Mouse (Mus musculus): ENCODE results near the gene Chp1.
"Not testable (repeated sequence)": the region's sequence is repeated elsewhere in the genome, so short reads cannot be mapped to it uniquely, and the experiment has no call there.

The Chp1 gene

DNA sequence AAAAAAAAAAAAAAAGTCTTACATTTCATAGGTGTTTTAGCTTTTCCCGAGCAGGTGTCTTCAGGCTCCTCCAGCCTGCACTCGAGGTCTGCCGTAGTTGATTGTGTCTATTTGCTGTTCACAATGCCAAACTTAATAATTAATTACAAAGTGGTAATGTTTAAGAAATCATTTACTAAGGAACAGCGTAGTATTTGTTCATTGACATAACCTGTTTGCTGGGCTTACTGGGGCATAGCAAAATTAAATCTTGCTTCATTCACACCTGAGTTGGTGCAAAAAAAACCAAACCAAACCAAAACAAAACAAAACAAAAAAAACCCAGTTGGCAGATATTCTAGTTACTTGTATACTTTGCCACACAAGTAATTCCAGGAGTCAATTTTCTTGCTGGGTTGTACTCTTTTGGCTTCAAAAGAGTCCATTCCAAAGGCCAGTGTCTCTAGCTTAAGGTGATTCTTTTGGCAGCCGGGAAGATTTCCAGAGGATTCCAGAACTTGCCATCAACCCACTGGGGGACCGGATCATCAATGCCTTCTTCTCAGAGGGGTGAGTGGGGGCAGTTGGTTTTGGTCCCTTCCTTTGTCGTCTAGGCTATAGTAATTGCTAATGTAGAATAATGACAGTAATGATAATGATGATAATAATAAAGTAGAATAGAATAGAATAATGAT, 18.8 kb downstream of the Chp1 start:
- no peak for DNase-seq (ENCODE audit: low read depth)

DNA sequence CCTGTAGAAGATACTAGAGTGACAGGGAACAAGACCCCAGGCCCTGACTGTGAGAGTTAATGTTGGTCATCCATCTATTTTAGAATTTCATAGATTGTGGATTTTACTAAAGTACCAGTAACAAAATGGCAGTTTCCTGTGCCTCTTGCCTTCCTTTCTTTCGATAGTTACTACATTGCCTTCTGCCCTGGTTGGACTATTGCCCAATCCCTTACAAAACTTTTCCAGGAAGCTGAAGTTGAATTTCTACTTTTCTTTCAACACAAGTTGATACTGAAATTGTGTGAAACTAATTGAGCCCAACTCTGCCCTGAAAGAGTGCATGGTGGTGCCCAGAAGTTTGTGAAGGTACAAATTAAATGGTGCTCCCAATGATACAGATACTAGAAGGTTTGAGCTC, 25.0 kb downstream of the Chp1 start:
- no peak for DNase-seq (ENCODE audit: low read depth)

- DNase-seq (ENCODE audit: low read depth): no peak
Measured at GRCm38 (mm10) chr2:119581571-119581970, 34.1 kb downstream of the Chp1 start.

DNA sequence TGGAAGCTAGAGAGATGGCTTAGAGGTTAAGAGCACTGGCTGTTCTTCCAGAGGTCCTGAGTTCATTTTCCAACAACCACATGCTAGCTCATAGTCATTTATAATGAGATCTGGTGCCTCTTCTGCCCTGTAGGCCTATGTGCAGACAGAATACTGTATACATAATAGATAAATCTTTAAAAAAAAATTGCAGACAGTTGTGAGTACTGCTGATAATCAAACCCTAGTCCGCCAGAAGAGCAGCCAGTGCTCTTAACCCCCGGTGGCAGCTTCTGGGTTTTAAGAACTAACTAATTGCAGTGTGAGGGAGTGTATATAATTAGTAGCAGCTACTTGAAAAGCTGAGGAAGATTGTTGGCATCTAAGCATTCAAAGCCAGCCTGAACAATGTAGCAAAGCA, 35.9 kb downstream of the Chp1 start:
- no peak for DNase-seq (ENCODE audit: low read depth)

- DNase-seq (ENCODE audit: low read depth): no peak
Measured at GRCm38 (mm10) chr2:119584282-119584681, 36.8 kb downstream of the Chp1 start.

GRCm38 (mm10) chr2:119587383-119587782, 39.9 kb downstream of the Chp1 start:
- DNase-seq (ENCODE audit: low read depth): peak; percentile 81

GRCm38 (mm10) chr2:119591247-119591646, 43.8 kb downstream of the Chp1 start:
- peak; percentile 26 for DNase-seq (ENCODE audit: low read depth)

DNA sequence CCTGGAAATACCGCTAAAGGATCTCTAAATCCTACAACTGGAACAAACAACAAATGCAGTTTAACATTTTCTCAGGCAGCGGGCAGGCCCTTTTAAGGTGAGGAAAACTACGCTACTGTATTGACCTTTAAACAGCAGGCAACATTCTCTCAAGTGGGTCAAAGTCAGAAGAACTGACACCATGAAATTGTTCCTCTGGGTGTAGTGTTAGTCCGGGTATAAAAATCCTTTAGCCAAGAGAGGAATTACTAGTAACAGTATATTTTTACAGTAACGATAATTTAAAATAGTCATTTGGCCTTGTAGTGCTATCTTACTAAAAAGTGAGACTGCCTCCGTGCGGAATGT, 46.2 kb downstream of the Chp1 start:
- DNase-seq (ENCODE audit: low read depth): no peak

GRCm38 (mm10) chr2:119594113-119594981, 46.9 kb downstream of the Chp1 start:
- DNase-seq (ENCODE audit: low read depth): peak; percentile 98

DNA sequence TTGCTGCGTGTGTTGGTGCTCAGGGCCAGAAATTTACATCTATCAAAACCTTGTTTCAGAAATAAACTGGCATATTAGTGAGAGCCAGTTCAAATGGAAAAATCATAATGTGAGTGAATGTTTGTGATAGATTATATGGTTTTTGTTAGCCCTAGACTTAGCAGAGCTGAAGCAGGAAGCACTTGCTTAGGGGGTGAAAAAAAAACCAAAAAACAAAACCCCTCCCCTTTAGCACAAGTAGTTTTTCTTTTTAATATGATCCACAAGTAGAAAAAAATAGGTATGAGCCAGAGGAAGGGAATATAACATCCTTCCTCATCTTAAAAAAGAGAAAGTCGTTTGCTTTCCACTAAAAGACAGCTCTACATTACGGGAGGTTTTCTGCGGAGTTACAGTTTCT, 47.8 kb downstream of the Chp1 start:
- peak; percentile 27 for DNase-seq (ENCODE audit: low read depth)

DNA sequence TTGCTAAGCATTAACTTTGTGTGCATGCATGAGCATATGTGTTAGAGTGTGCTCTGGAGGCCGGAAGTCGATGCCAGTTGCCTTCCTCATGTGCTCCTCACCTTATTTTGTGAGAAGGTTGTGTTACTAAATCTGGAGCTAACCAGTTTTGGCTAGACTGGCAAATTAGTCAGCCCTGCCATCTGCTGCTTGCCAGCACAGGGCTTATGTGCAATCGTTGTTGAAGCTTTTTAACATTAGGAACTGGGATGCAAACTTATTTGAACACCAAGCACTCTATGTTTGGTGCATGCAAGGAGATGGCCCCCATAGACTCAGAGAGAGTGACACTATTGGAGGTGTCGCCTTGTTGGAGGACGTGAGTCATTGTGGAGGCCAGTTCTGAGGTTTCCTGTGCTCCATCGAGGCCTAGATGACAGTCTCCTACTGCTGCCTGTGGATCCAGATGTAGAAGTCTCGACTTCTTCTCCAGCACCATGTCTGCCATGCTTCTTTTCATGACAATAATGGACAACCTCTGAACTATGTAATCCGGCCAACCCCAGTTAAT, 49.4 kb downstream of the Chp1 start:
- no peak for DNase-seq (ENCODE audit: low read depth)

DNA sequence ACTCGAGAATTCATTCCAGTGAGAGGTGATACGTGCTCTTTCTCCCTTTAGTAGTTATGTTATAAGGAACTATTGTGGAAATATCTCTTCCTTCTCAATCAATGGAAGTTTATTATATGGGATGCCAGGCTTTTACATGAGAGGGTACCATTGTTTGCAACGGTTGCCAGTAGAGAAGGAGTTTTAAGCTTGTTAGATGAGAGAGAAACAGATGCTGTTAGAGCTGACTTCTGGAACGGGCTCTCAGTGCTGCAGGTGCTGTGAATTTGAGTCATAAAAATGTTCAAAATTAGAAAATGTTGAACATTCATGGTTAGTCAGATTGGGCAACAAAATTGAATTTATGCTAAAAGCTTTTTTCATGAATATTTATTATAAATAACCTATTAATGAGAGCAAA, 53.5 kb downstream of the Chp1 start:
- DNase-seq (ENCODE audit: low read depth): no peak

- DNase-seq (ENCODE audit: low read depth): not testable (repeated sequence)
Measured at GRCm38 (mm10) chr2:119601575-119601974, 54.1 kb downstream of the Chp1 start.

- no peak for DNase-seq (ENCODE audit: low read depth)
Measured at GRCm38 (mm10) chr2:119602488-119602887, 55.0 kb downstream of the Chp1 start.

- DNase-seq (ENCODE audit: low read depth): no peak
Measured at GRCm38 (mm10) chr2:119603909-119604308, 56.4 kb downstream of the Chp1 start.

- no peak for DNase-seq (ENCODE audit: low read depth)
Measured at GRCm38 (mm10) chr2:119605361-119605973, 58.0 kb downstream of the Chp1 start.

DNA sequence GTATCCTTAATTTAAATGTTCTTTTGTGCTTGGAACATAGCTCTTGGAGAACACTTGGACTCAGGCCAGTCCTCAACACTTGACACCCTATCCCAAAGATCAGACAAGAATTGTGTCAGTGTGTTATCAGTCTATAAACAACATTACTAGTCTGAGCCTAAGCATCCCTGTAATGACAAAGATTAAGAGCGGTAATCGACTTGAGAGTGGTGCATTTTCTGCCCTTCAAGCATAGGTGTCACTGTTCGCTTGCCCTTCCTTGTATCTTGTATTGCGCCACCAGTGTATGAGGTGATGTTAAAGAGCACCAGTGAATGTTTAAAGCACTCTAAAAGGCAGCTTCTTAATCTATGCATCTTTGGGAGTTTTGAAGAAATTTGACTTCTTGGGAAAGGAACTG, 59.5 kb downstream of the Chp1 start:
- no peak for DNase-seq (ENCODE audit: low read depth)

DNA sequence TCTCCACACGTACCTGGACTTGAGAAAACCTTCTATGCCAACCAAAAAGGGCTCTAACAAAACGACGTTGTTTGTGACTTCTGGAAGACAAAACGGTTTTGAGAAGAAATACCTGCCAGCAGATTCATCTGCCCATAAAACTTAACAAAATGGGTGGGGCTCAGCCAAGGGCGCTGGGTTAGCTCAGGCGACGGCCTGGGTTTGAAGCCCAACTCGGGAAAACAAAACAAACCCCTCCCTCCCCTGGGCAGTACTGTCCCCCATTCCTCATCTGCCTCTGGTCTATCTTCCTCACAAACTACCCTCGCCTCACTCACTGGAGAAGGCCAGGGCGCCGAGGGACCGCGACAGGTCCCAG, 70.3 kb downstream of the Chp1 start:
- no peak for DNase-seq (ENCODE audit: low read depth)

DNA sequence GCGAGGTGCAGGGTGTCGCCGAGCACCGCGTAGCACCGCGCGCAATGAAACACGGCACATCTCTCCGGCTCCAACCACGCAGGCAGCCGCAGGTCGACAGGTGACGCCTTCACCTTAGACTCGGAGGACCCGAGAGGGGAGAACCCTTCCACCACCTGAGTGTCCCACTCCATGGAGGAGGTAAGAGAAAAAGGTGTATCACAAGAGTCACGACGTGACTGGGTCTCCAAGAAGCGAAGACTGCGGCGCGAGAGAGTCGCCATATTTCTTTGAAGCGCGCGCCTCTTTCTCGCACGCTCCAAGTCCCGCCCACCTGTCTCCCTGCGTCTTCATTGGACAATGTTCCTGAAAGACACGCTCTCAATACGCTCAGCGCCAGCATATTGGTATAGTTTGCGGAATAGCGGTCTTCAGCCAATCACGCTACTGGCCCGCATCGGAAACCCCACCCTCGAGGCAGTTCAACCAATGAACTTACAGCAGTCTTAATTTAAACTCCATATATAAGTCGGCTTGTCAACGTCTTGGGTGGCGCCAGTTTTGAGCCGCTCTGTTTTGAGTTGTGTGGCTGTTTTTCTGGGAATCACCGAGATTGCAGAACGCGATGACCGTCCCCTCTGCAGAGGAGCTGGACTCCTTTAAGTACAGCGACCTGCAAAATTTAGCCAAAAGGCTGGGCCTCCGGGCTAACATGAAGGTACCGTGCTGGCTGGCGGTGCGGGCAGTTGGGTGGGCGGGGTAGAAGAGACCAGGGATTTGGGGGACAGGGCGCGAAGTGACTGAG, 70.9 kb downstream of the Chp1 start, which contains the start of the genes Nusap1 and Oip5:
Gene Nusap1, plus strand, starts transcription at position 100 of the 784 bp plus-strand sequence.
Gene Oip5, minus strand, starts transcription at position 271 of the 784 bp plus-strand sequence.
- peak; percentile 97 for DNase-seq (ENCODE audit: low read depth)

GRCm38 (mm10) chr2:119619002-119619401, 71.5 kb downstream of the Chp1 start:
- DNase-seq (ENCODE audit: low read depth): not testable (repeated sequence)

DNA sequence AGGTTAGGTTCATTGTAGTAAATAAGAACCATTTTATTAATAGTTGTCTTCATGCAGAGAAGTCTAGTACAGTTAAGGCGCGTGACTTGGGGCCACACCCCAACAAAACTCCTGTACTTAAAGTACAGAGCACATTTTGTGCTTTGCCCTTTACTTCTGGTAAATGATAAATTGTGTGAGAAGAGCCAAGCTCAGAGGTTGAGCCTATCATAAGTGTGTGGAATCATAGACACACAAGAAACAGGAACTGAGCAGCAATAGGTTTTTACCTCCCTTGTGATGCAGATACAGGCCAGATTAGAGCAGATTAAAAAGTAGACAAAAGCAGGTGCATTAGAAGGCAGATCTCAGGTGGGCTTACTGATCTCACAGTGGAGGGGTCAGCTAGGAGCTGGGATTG, 73.8 kb downstream of the Chp1 start:
- DNase-seq (ENCODE audit: low read depth): no peak

Measured in naive thymus-derived CD4-positive, alpha-beta T cell, adult 2 months (primary cell).